Mouse (Mus musculus): ENCODE results near the gene Slc17a7.
"Not testable (repeated sequence)": the region's sequence is repeated elsewhere in the genome, so short reads cannot be mapped to it uniquely, and the experiment has no call there.

Gene Slc17a7

DNA sequence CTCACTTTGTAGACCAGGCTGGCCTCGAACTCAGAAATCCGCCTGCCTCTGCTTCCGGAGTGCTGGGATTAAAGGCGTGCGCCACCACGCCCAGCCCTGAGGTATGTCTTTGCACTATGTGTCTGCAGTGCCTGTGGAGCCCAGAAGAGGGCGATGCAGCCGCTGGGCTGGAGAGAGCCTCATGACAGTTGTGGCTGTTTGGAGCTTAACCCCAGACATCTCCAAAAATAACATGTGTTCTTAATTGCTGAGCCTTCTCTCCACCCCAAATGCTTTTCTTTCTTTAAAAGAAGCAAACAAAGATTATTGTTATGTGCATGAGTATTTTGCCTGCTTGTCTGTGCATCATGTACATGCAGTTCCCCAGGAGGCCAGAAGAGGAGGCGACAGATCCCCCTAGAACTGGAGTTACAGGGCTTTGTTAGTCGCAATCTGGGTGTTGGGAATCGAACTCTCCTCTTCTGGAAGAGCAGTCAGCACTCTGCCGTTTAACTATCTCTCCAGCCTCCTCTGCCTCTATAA lies 8.7 kb upstream of the Slc17a7 start:
- DNase-seq = no peak

DNA sequence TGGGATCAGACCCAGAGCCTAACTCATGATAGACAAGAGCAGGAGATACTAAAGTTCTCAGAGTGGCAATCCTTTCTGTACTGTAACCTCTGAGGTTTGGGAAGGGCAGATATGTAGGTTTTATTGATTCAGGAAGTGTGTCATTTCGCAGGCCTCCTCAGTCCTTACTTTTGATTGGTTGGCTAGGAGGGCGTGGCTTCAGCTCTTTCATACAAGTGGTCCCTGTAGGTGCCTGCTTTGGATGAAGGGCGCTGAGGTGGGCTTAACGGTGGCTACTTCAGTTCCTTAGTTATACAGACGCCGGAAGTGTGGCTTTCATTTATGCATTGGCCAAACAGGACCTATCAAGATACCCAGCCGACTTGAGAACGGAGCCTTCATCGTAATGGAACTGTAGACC lies 8.2 kb upstream of the Slc17a7 start:
- DNase-seq = no peak

DNA sequence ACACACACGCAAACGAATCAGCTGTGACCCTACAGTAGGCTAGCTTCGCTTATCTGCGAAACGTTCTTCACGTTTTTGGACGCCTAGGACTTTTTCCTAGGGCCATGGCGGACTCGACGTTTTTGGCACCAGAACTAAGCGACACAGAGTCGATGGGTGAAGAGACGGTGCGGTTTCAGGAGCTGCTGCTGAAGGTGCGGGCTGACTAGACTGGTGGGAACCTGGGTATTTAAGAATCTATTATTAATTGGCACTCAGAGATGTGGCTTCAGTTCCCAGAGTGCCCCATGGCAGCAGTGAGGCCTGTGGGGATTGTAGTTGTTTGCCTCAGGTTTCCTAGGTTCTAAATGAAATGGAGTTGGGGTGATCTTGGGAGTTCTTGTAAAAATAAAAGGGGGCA lies 7.5 kb upstream of the Slc17a7 start:
- no peak for DNase-seq

GRCm38 (mm10) chr7:45157459-45157858 lies 6.3 kb upstream of the Slc17a7 start:
- peak; percentile 75 for DNase-seq

DNA sequence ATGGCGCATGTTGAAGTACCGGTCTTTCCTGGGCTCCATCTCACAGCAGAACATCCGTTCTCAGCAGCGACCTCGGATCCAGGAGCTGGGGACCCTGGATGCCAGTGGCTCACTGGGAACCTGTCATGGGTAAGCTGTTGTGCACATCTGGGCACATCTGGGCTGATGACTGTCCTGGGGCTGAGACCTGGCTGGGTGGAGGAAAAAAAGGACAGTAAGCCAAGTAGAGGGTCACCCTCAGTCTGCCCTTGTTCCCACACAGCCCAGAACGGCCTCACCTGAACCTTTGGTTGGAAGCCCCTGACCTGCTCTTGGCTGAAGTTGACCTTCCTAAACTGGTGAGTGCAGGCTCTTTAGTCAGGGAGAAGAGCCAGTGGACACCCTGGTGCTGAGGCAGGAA lies 4.8 kb upstream of the Slc17a7 start:
- no peak for DNase-seq

DNA sequence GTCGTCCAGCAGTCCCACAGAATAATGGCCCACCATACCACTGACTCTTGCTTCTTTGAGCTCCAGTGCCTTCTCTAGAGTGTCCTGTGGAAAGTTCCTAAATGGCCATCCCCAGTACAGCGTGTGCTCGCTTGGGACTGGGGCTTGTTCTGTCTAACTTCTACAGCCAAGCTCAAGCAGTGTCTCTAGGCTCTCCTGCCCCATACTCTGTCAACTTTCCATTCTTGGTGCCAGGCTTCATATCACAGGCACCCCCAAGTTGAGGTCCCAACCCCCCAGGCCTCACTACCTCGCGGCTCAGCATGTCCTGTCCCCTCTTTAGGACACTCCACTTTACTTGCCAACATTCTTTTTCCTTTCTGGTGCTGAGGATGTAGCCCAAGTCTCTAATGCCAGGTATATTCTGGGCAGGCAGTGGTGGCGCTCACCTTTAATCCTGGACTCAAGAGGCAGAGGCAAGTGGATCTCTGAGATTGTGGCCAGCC lies 3.4 kb upstream of the Slc17a7 start:
- DNase-seq = no peak

- DNase-seq = no peak
These were observed 2.9 kb upstream of the Slc17a7 start for GRCm38 (mm10) chr7:45160866-45161265.

- DNase-seq = peak; percentile 94
These were observed 1.9 kb upstream of the Slc17a7 start for GRCm38 (mm10) chr7:45161612-45162473.

- DNase-seq = no peak
These were observed 1.2 kb upstream of the Slc17a7 start for GRCm38 (mm10) chr7:45162551-45162950.

DNA sequence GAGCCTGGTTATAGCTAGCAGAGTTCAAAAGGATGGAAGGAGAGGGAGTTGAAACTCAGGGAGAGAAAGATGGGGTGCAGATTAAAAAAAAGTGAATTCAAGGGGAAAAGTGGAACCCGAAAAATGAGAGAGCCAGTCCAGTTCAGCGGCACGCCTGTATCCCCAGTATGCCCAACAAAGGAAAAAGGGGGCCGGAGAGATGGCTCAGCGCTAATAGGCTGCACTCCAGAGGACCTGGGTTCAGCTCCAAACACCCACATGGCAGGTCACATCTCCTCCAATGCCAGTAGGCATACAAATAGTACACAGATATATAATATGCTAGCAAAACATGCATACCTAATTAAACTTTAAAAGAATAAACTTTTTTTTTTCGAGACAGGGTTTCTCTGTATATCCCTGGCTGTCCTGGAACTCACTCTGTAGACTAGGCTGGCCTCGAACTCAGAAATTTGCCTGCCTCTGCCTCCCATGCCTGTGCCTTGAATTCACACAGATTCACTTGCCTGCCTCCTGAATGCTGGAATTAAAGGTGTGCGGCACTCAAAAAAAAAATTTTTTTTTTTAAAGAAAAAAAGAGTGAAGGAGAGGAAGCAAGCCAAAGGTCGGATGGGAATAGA lies 643 bp upstream of the Slc17a7 start:
- no peak for DNase-seq

DNA sequence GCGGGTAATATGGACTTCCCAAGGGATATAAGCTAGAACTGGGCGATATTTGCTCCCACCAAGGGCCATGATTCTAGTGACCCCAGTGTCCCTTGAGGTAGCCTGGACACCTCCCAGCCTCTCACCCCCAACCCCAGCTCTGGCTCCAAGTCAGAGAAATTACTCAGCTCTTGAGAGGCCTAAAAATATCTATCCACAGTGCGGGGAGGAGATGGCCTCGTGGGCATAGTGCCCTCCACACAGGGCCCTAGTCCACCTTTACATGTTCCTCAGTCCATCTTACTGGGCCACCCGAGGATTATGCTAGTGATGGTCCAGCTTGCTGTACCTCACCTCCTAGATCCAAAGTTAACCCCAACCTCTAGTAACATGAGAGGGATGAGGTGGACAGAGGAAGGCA lies 1.1 kb downstream of the Slc17a7 start:
- peak; percentile 32 for DNase-seq

GRCm38 (mm10) chr7:45165701-45166100 lies 2.0 kb downstream of the Slc17a7 start:
- no peak for DNase-seq

DNA sequence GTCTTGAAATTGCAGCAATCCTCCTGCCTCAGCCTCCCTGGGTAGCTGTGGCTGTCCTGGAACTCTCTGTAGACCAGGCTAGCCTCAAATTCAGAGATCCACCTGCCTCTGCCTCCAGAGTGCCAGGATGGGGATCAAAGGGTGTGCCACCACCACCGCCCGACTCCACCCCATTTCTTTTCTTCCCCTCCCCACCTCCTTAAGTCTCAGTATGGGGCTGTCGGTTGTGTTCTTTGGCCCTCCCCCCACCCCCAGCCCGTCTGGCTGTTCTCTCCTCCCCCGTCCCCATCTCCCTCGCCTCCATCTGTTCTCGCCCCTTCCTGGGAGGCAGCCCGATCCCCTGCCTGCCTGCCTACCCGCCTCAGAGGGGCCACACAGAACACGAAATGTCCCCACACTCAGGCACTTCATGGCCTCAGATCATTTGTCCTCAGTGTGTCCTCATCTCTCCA lies 3.2 kb downstream of the Slc17a7 start:
- peak; percentile 73 for DNase-seq

DNA sequence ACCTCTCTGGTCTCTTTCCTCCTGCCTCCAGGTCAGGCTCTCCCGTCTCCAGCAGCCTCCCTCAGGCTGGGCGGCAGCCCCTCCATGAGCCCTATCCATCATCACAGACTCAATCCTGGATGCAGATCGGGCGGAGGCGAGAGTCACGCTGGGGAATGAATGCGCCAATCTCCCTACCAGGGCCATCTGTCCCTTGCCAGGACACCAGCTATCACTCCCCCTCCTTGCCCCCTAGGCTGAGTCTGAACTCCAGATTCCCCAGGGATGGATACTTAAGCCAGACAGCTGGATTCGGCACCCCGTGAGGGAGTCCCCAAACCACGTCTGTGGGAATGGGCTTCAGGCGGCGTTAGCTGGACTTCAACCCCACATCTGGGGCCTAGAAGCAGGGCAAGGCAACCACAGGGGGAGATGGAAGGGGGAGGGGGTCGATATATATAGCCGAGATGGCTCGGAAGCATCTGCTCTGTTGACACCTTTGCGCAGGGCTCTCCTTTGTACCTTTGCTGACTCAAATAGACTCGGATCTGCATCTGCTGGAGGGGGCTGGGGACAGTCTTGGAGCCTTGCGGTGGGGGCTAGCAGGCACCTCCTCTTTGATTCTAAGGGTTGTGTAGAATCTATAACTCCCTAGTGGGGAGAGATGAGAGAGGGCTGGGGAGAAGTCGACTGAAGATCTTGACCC lies 4.2 kb downstream of the Slc17a7 start:
- peak; percentile 73 for DNase-seq

DNA sequence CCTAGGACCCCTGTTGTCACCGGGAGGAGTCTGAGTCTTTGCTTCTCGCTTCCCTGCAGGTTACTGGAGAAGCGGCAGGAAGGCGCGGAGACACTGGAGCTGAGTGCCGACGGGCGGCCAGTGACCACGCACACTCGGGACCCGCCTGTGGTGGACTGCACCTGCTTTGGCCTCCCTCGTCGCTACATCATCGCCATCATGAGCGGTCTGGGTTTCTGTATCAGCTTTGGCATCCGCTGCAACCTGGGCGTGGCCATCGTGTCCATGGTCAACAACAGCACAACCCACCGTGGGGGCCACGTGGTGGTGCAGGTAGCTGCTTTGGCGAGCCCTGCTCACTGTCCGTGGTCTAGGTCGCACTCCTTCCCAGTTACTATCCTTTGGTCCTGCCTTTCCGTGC lies 4.9 kb downstream of the Slc17a7 start:
- DNase-seq = no peak

DNA sequence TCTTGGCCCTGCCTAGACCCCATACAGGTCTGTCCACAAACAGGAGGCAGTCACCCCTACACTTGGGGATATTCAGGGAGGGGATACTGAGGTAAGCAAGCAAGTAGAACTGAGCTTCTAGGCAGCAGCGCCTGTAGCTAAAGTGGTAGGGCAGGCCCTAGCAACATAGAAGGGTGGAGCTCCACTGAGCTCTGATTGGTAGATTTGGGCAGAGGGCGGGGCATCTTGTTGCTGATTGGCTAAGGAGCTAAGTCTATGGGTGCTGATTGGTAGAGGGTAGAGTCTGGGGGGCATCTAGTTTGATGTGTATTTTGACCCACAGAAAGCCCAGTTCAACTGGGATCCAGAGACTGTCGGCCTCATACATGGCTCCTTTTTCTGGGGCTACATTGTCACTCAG lies 5.7 kb downstream of the Slc17a7 start:
- peak; percentile 65 for DNase-seq

- no peak for DNase-seq
These were observed 9.2 kb downstream of the Slc17a7 start for GRCm38 (mm10) chr7:45172974-45173373.

GRCm38 (mm10) chr7:45173772-45174171 lies 10.0 kb downstream of the Slc17a7 start:
- DNase-seq = not testable (repeated sequence)

- no peak for DNase-seq
These were observed 11.0 kb downstream of the Slc17a7 start for GRCm38 (mm10) chr7:45174567-45175280.

DNA sequence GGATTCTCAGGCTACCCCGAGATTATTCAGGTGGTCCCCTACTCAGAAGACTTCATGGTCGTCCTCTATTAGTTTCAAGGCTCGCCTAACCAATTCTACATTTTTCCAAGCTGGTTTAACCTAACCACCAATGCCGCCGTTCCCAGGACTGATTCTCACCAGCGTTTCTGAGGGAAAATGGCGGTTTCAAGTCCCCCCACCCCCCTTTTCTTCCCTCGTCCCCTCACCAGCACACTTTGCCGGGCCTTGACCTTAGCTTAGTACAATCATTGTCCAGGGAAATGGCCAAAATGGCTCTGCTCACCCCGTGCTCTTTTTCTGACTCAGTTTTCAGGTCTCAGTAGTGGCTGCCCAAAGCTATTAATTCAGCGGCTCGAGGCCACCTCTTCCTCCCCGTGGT lies 11.6 kb downstream of the Slc17a7 start:
- DNase-seq = no peak

GRCm38 (mm10) chr7:45175929-45176328 lies 12.2 kb downstream of the Slc17a7 start:
- DNase-seq = no peak

- DNase-seq = no peak
These were observed 12.6 kb downstream of the Slc17a7 start for GRCm38 (mm10) chr7:45176356-45176755.

DNA sequence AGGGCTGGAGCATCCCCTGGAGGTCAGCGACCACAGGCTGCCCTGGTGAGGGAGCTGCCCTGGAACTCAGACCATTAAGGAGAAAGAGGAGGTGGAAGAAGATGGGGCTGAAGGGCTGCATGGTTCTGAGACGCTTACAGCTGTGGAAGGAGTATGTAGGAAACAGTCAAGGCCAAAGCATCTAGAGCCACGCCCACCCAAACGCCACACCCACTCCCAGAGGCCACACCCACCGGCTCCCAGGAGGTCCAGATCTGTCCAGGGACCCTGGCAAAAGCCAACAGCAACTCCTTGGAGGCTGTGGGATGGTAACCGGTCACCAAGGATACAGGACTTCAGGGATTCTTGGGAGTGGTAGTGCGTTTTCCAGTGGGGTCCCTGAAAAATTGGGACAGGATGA lies 14.8 kb downstream of the Slc17a7 start:
- no peak for DNase-seq
